Mouse (Mus musculus) midbrain, embryonic 16.5 days (tissue): ENCODE measurements at regions not wholly inside any gene's neighbourhood (a gene's known extent, or its start where the extent isn't known, plus 50 kb on each side); places are given as distances from the start of the nearest gene placed in this dataset.
A peak's percentile ranks its signal among the peaks of the same experiment; 100 is the strongest.

Source experiments
- ATAC-seq: fragments of 200-750 bp; cut with Nextera tagmentation; 2 replicates; pipeline ENCODE4 v1.8.0; 2017; ENCODE audit warnings: moderate TSS enrichment
- H3K27ac ChIP-seq: fragments of 300-500 bp; sonication (generic); 2 replicates; pipeline ENCODE4 v1.5.1; 2014; ENCODE audit warnings: mild to moderate bottlenecking, low read length, mixed read lengths
- H3K27me3 ChIP-seq: fragments of 300-500 bp; sonication (generic); 2 replicates; pipeline ENCODE4 v1.6.1; 2014; ENCODE audit warnings: low read depth, low read length, mixed read lengths; ENCODE audit not compliant: control insufficient read depth, insufficient read depth
- H3K36me3 ChIP-seq: fragments of 300-500 bp; sonication (generic); 2 replicates; pipeline ENCODE4 v1.6.1; 2014; ENCODE audit warnings: mild to moderate bottlenecking, low read length, moderate library complexity, mixed read lengths; ENCODE audit not compliant: control insufficient read depth, insufficient read depth
- H3K4me1 ChIP-seq: fragments of 300-500 bp; sonication (generic); 2 replicates; pipeline ENCODE4 v1.6.1; 2014; ENCODE audit warnings: mild to moderate bottlenecking, low read length, mixed read lengths; ENCODE audit not compliant: control insufficient read depth, insufficient read depth
- H3K4me2 ChIP-seq: fragments of 300-500 bp; sonication (generic); 2 replicates; pipeline ENCODE4 v1.6.1; 2014; ENCODE audit warnings: mild to moderate bottlenecking, low read length, mixed read lengths
- H3K4me3 ChIP-seq: fragments of 300-500 bp; sonication (generic); 2 replicates; pipeline ENCODE4 v1.5.1; 2014; ENCODE audit warnings: low read depth, mild to moderate bottlenecking, low read length, moderate library complexity, mixed read lengths
- H3K9ac ChIP-seq: fragments of 300-500 bp; sonication (generic); 2 replicates; pipeline ENCODE4 v1.6.1; 2014; ENCODE audit warnings: low read depth, low read length, mixed read lengths
- H3K9me3 ChIP-seq: fragments of 300-500 bp; sonication (generic); replicated peaks from 2 replicates; pipeline ENCODE4 v1.6.1; 2014; ENCODE audit warnings: mild to moderate bottlenecking, low read length, mixed read lengths; ENCODE audit not compliant: control insufficient read depth, poor library complexity, severe bottlenecking
- WGBS: fragments of 180-500 bp; shearing (Covaris S2); extraction: QIAGEN DNeasy Blood & Tissue Kit; methylation state at CpG from one replicate; pipeline ENCODE4 v1.1.7; 2014; 5-methylcytosine and 5-hydroxymethylcytosine counted together

DNA sequence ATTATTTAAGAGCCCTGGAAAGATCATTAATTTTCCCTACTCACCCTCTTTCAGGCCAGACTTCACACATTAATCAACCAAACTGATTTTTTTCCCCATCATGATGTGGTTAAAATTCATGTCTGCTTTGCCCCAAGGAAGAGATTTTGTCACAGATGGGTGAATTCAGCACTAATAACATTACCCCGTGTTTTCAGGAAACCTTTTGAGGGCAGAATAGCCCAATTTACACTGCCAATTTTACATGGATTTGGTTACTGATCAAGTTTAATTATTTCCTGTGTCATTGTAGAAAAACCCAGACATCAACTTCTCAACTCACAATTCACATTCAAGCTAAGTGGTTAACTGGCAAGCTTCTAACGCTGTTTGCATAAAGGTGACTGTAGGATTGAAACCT, 233.4 kb downstream of the Hdgfl1 start:
- H3K36me3 ChIP-seq = no peaks in the 10 kb centered on the region
- H3K27me3 ChIP-seq = no peaks in the 10 kb centered on the region
- 56% methylated on average over 2 of the region's 2 CpGs for WGBS
- no peaks in the 10 kb centered on the region for H3K4me1 ChIP-seq
- H3K9me3 ChIP-seq = no peaks in the 10 kb centered on the region
- H3K4me2 ChIP-seq = no peak overlapping the region
- no peak overlapping the region for H3K27ac ChIP-seq
- H3K9ac ChIP-seq = no peak overlapping the region
- no peak overlapping the region for H3K4me3 ChIP-seq
- no peak for ATAC-seq

DNA sequence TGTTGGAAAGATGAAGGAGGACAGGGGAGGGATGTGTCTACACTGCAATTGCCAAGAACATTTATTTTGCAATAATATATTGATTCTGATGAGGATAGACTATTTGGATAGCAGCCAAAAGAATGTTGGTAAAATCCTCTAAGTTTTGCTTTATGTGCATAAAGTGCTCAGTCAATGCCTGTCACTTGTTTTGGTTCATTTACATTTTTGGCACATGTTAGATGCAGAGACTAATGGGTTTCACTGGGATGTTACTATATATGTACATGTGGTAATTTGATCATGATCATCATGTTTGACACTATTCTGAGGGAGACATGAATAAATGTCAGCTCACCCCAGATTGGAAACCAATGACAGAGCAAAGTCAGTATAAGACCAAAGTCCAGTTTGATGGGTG, 237.2 kb downstream of the Hdgfl1 start:
- H3K36me3 ChIP-seq = no peaks in the 10 kb centered on the region
- no peak overlapping the region for H3K4me2 ChIP-seq
- no peak for ATAC-seq
- H3K9me3 ChIP-seq = no peaks in the 10 kb centered on the region
- no peak overlapping the region for H3K27ac ChIP-seq
- H3K27me3 ChIP-seq = no peaks in the 10 kb centered on the region
- no peak overlapping the region for H3K4me3 ChIP-seq
- H3K4me1 ChIP-seq = no peaks in the 10 kb centered on the region
- no peak overlapping the region for H3K9ac ChIP-seq

DNA sequence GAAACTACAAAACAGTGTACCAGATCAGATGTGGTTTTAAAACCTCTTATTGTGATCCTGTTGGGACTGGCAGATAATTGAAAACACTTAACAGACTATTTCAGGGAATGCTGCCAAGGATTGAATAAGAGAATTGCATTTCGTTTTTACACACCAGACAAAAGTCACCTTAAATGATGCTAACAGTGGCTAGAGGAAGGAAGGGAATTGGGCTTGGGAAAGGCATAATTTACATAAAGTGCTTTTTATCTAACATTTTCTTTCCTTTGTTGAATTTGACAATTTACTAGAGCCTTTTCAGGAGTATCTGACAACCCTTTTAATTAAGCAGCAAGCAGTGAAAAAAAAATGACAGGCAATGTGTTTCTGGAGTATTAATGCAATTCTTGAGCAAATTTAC, 250.9 kb downstream of the Hdgfl1 start:
- Histone ChIP-seq H3K9ac (no peak overlapping the region), H3K9me3 (no peaks in the 10 kb centered on the region), H3K27ac (no peak overlapping the region), H3K4me3 (no peak overlapping the region), H3K27me3 (no peaks in the 10 kb centered on the region), H3K4me2 (no peak overlapping the region), H3K4me1 (no peaks in the 10 kb centered on the region), H3K36me3 (no peaks in the 10 kb centered on the region)
- 37% methylated on average over 1 of the region's 1 CpGs for WGBS
- no peak for ATAC-seq

DNA sequence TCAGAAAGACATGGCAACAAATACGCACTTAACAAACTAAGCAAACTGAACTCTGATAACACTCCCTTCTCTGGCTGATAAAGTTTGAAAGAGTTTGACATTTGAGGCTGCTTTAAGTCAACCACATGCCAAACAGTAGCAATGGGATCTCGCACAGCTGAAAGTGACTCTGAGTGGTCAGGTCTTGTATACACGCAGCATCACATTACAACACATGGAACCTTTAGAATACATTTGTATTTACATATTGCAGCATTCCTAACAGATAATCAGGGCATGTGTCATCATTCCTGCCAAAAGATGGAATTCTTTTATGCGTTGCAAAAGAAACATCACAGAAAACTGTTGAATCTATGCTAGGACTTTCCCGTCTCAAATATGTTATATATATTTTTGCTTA, 251.5 kb downstream of the Hdgfl1 start:
- no peak overlapping the region for H3K9ac ChIP-seq
- WGBS = 85% methylated on average over 5 of the region's 5 CpGs
- H3K27me3 ChIP-seq = no peaks in the 10 kb centered on the region
- H3K4me2 ChIP-seq = no peak overlapping the region
- H3K9me3 ChIP-seq = no peaks in the 10 kb centered on the region
- no peak for ATAC-seq
- H3K36me3 ChIP-seq = no peaks in the 10 kb centered on the region
- H3K4me1 ChIP-seq = no peaks in the 10 kb centered on the region
- H3K4me3 ChIP-seq = no peak overlapping the region
- no peak overlapping the region for H3K27ac ChIP-seq

DNA sequence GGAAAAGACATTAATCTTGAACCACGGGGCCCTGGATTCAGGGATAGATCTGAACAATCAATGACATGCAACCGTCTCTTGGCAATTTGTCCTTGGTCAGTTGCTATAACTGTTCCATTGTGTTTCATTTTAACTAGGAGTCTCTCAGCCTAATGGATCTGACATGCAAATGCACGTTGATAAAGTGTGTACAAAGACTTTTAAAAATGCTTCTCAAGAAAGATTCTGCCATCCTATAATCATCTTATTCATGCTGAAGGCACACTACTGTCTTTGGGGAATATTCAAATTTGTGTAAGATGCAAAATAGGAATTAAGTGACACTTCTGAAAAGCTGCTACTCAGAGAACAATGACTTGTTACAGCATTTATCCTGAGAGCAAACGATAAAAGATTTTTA, 252.3 kb downstream of the Hdgfl1 start:
- 0 out of 2 replicates have a peak, but pooled peaks have one; percentile 3 for ATAC-seq
- H3K27me3 ChIP-seq = no peaks in the 10 kb centered on the region
- no peak overlapping the region for H3K9ac ChIP-seq
- WGBS = 37% methylated on average over 4 of the region's 4 CpGs
- H3K27ac ChIP-seq = no peak overlapping the region
- H3K36me3 ChIP-seq = no peaks in the 10 kb centered on the region
- no peak overlapping the region for H3K4me3 ChIP-seq
- H3K4me2 ChIP-seq = no peak overlapping the region
- no peaks in the 10 kb centered on the region for H3K9me3 ChIP-seq
- H3K4me1 ChIP-seq = no peaks in the 10 kb centered on the region

DNA sequence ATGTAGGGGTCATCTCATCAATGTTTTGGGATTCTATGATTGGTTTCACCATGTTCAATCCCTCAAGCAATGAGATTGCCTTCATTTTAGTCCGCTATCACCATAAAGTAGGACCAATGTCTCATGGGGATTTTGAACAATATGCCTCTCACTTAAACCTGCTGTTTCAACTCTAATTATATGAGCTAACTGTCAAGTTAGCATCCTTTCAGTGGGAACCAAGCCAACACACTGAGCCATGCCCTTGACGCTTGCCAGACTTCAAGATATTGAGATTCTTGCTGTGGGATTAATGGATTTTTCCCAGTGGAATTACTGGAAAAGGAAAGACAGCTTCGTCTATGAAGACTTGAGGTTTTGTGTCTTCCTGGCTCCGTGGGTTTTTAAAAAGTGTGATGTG, 259.5 kb downstream of the Hdgfl1 start:
- no peak for ATAC-seq

DNA sequence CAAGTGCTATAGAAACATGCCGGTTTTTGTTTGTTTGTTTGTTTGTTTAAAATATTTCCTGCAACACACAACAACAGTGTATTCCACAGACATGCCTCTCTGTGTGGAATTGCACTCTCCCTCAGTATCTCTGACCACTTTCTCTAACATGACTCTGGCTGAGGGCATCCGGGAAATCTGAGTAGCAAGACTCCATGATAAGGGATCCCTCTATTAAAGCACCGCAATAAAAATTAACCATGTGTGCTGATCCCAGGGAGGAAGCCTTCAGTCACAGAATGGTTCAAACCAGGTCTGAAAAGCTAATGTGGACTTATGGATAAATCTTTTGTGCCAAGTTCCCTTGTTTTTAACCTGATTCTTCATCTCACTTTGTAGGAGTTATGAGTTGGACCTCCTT, 260.1 kb downstream of the Hdgfl1 start:
- no peak for ATAC-seq
- no peaks in the 10 kb centered on the region for H3K36me3 ChIP-seq

More for the DNA sequence above, 259.5 kb downstream of the Hdgfl1 start:
- no peaks in the 10 kb centered on the region for H3K27me3 ChIP-seq
- WGBS = 76% methylated on average over 4 of the region's 4 CpGs
- H3K9ac ChIP-seq = no peak overlapping the region
- no peaks in the 10 kb centered on the region for H3K9me3 ChIP-seq
- no peaks in the 10 kb centered on the region for H3K4me1 ChIP-seq
- H3K4me2 ChIP-seq = no peak overlapping the region
- H3K4me3 ChIP-seq = no peak overlapping the region
- no peaks in the 10 kb centered on the region for H3K36me3 ChIP-seq
- H3K27ac ChIP-seq = no peak overlapping the region

DNA sequence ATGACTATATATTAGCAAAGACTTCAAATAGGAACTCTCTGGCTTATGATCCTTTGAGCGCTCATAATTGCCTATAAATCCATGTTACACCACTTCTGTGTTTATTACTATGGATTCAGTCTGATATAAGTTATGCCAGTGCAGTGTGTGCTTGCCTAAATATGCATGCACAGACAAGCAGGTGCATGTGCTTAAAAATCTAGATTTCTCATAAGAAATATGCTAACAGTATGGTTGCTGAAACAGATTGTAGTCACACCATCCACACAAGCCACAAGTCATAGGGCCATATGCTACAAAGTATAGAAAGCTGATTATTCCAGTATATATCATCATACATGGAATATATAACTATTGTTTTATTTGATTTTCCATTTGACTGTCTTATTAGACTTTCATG, 266.2 kb downstream of the Hdgfl1 start:
- Histone ChIP-seq H3K36me3 (no peaks in the 10 kb centered on the region), H3K27ac (no peak overlapping the region), H3K9me3 (no peaks in the 10 kb centered on the region), H3K4me1 (no peaks in the 10 kb centered on the region), H3K9ac (no peak overlapping the region), H3K4me2 (no peak overlapping the region), H3K4me3 (no peak overlapping the region), H3K27me3 (no peaks in the 10 kb centered on the region)
- no peak for ATAC-seq
- 100% methylated on average over 1 of the region's 1 CpGs for WGBS

More for the DNA sequence above, 260.1 kb downstream of the Hdgfl1 start:
- 98% methylated on average over 3 of the region's 3 CpGs for WGBS
- Histone ChIP-seq H3K4me3 (no peak overlapping the region), H3K27ac (no peak overlapping the region), H3K27me3 (no peaks in the 10 kb centered on the region), H3K9me3 (no peaks in the 10 kb centered on the region), H3K4me2 (no peak overlapping the region), H3K9ac (no peak overlapping the region), H3K4me1 (no peaks in the 10 kb centered on the region)

DNA sequence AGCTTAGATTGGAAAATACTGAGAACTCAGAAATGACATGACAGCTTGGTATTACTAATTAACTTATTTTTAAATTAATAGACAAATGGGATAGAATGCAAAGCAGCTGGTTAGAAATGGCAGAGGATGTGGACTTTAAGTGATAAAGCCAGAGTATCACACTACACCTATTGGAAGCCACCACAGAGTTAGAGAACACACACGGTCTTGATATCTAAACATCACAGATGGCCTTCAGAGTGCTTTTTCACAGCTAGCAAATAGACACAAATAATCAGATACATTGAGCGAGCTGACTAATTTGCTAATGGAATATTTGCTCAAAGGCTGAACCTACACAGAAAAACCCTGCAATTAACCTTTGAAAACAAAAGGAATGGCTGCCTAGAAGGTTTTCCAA, 272.9 kb downstream of the Hdgfl1 start:
- 72% methylated on average over 2 of the region's 2 CpGs for WGBS
- Histone ChIP-seq H3K36me3 (no peaks in the 10 kb centered on the region), H3K4me2 (no peak overlapping the region), H3K27ac (no peak overlapping the region), H3K9ac (no peak overlapping the region), H3K27me3 (no peaks in the 10 kb centered on the region), H3K4me1 (no peaks in the 10 kb centered on the region), H3K4me3 (no peak overlapping the region), H3K9me3 (no peaks in the 10 kb centered on the region)
- no peak for ATAC-seq

DNA sequence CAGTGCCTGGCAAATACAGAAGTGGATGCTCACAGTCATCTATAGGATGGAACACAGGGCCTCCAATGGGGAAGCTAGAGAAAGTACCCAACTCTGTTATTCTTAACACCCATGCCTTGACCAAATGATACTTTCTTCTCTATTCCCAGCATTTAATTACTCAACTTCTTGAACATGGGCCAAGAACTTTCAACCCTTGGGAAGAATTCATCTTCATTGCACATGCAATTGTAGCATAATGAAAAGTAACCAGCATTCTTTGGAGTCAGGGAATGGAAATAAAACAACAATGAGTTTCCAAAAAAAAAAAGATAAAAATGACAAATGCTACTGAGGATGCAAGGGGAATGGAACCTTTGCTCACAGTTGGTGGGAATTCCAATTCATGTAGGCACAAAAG, 274.1 kb downstream of the Hdgfl1 start:
- Histone ChIP-seq H3K9me3 (no peaks in the 10 kb centered on the region), H3K4me3 (no peak overlapping the region)
- ATAC-seq = no peak

More for the DNA sequence above, 274.1 kb downstream of the Hdgfl1 start:
- Histone ChIP-seq H3K4me1 (no peaks in the 10 kb centered on the region), H3K36me3 (no peaks in the 10 kb centered on the region), H3K27me3 (no peaks in the 10 kb centered on the region), H3K9ac (no peak overlapping the region), H3K4me2 (no peak overlapping the region), H3K27ac (no peak overlapping the region)
